Mouse (Mus musculus) cerebellum, postnatal 10 days (tissue): ENCODE data around the gene Lipn.

ENCODE experiments used
- DNase-seq, 2 experiments: peaks; one replicate each; pipeline ENCODE4 v3.0.0; 2021; ENCODE audit warnings: mixed read lengths in 2 of 2

Lipn gene

DNA sequence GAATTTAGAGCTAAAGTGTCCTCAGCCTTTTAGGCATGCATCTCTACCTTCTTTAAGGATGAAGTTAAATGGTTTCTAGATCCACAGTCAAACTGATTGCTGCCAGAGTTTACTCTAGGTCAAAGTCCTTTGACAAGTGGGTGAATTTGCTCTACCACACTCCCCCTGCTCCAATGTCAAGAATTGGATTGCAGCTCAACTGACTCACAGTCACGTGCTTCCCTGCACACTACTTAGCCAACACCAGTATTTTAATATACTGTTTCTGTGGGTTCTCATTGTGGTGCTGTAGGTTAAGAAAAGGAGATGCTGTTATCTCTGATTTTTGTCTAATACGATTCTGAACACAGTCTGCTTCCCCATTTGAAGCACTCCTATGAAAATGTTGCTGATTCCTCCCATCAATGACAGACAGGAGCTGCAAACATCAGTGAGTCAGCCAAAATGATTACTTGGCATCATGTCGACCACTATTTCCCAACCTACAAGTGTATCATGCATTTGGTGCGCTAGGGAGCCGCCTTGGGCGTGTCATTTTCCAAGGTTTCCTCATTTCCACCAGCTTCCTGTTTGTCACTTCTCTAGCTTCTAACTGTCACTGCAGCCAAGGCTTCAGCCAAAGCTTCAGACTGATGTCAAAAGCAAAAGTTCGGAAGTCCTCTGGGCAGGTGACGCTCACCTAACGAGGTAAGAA is at the start of gene Lipn:
TSS of gene Lipn (plus strand) at position 580 of the 694 bp plus-strand sequence.
- no peak for DNase-seq

DNA sequence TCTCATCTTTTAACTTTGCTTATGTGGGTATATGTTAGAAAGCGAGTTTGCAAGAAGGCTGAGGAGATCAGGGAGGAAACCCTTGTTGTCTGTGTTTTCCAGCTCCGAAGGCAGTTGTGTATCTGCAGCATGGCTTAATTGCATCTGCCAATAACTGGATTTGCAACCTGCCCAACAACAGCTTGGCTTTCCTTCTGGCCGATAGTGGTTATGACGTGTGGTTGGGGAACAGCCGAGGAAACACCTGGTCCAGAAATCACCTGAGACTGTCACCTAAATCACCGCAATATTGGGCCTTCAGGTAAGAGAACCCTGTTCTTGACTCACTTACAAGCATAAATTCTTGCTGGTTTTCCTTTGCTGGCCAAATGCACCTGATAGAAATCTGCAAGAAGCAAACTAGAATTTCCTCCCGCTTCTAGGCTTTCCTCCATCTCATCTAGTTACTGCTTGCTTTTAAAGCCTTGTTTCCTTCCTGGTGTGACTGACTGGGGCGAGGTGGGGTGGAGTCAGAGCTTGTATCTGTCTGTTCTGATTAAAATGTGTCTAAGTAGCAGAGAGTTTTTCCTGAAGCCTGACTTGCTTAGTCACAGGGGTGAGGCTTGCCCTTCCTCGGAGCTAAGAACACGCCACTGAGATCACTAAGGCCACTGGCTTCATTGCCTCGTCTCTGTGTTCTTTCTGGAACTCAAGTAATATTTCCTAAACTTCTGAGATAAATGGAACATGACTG is 45.6 kb upstream of the Lipn start:
- no peak for DNase-seq

DNA sequence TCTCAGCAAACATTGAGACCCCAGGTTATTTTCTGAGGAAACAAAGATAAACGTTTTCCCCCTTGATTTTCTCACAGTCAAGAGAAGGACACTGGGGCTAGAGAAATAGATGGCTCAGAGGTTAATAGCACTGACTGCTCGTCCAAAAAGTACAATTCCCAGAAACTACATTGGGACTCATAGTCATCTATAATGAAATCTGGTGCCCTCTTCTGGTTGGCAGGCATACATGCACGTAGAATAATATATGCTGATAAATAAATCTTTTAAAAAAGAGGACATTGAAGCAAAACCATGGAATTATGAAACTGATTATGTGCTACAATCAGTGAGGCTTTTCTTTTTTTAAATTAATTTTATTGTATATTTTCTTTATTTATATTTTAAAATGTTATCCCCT is 44.4 kb upstream of the Lipn start:
- DNase-seq = peak; percentile 23 to 62

DNA sequence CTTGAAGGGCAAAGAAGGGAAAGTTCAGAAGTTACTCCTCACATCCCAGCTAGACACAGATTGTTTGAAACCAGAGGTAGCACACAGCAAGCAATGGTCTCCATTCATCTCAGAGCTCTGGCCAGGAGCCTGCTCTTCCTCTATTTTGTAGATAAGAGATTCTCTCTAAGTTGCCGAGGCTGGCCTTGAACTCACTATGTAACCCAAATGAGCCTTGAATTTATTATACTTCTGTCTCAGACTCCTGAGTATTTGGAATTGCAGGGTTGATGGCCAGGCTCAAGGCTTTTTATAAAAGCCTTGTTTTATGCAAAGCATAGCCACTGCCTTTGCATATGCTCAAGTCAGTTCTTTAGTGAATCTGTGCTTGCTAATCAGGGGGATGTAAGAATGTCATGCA is 27.4 kb upstream of the Lipn start:
- DNase-seq = no peak

DNA sequence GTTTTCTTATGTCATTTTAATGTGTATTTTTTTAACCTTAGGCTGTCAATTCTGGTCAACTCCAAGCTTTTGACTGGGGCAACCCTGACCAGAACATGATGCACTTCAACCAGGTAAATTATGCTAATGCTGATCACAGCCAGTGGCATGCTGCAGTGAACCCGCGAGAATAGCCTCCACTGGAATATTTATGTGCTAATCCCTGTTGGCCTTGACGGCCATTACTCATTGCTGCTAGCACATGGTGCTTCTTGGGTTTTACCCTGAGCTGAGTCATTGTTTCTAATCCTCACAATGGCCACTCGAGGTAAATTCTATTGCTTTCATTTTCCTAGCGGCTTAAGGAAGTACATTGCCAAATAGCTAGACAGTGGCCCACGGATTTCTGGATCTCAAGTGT is 24.1 kb upstream of the Lipn start:
- DNase-seq = no peak

DNA sequence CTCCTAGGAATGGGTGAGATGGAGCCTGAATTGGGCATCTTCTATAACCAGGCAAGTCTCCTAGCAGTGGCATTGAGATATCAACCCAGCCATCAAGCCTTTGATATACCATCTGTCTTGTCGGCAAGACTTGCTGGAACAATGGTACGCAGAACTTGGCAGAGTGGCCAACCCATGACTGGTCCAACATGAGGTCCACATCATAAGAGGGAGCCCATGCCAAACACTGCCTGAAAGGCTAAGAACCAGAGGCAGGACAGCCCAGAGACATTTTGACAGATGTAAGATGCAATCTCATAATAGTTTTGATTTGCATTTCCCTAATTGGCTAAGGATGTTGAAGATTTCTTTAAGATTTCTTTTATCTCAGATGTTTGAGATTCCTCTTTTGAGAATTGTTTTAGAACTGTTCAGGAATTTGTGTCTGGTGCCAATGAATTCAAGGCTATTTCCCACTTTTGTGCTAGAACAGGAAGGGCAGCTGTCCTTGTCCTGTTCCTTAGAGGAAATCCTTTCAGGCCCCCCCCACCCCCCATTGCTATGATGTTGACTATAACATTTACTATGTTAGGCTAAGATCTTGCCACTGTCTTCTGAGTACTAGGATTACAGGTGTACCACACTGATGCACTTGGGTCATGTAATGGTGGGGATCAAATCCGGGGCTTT is 17.7 kb upstream of the Lipn start:
- peak in 1 of 2 experiments; percentile 5 for DNase-seq

DNA sequence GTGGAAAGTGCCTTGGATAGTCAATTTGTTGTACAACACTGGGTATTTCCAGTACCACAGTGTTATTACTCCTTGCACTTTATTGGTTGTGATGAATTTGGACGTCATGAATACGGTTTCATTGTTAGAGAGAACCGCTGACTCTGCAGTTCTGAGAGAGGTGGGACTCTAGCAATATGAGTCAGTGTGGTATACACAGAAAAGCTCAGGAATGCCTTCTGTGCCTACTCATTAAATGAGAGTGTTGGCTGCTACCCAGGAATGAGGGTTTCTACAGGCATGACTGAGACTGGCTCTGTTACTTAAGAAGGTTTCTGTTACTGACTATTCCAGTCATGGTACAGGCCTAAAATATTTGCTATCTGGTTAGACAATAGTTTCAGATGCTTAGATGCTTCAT is 15.7 kb upstream of the Lipn start:
- DNase-seq = peak in 1 of 2 experiments; percentile 2

DNA sequence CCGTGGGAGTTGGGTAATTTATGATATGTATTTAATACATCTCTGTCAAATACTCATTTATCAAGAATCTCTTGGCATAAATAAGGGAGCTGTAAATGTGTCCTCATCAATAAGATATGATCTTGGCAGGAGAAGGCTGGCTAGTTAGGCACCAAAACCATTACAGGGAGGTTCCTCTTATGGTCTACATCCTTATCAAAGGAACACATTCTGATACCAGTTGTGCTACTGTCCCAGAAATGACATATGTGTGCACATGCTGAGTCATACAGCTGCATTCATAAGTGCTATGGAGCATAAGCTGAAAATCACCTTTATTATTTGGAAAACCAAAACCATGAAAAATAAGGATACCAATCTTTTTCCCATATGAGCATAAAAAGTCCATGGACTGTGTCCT is 3.6 kb upstream of the Lipn start:
- DNase-seq = no peak

DNA sequence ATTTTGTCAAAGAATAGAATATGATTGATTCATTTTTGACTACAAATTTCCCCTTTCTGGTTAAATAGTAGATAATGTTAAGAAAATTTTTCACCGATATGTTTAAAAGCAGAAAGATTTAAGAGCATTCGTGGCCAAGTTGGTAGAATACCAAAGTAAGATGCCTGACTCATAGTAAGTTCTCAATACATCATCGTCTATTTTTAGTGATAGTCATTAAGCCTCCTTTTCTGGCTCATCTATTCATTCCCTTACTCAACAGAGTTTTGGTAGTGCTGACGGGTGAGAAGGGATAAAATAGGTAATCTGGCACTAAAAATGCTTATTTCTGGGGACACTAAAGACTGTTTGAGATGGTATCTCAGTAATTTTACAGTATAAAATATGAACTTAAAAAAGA is 3.1 kb upstream of the Lipn start:
- DNase-seq = no peak

DNA sequence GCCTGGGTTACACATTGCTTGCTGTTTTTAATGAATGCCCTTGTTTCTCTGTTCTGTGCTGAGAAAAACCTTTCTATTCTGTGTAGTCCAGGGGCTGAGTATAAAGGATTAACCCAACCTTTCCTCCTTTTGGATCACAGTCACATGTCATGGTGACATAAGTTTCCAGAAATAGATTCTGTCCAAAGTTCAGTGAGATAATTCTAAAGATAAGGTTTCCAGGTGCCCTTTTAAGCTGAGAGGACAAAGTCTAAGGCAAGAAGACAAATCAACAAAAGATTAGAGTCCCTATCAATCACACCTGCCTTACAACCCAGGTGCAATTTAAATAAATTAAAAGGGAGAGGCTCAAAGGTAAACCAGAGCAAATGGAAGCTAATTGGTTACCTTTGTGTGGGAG is 7.1 kb downstream of the Lipn start:
- DNase-seq = no peak

DNA sequence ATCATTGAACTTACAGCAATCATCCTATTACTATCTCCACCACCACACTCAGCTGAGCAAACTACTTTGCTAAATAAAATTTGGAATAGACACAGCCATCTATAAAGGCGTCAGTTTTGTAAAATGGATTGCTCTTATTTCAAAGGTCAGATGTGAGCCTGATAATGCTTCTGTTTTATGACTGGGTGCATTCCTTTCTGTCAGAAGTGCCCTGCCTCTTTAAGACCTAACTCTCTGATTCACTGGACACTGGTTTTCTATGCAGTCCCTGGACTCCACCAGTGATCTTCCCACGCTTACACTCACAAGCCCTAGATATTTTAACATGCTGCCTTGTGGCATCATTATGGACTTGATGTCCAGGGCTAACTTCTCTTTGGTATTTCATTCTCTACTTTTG is 11.0 kb downstream of the Lipn start:
- DNase-seq = no peak

DNA sequence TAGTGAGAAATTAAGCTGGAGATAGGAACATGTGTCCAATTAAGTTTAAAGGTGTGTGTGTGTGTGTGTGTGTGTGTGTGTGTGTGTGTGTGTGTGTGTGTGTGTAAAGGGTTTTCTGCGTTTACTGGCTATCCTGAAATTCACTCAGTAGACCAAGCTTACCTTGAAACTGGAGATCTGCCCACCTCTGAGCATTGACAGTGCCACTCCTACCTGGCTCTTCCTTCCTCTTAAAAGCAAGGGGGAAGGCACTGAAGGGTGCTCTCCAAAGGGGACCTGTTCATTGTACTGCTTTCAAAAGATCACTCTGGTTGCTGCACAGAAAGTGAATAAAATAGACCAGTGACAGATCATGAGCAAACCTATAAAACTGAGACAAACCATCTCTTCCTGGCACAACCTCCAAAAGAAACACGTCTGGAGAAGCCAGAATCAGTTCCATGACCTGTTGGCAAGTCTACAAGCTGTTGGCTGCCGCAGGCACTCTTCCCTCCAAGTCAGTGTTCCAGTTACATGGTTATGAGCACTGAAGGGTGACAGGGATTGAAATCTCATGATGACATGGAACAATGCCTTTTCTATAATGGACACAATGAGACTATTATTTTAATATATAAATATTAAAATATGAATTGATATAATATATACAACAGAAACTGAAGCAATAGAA is 22.0 kb downstream of the Lipn start:
- peak; percentile 82 for DNase-seq

DNA sequence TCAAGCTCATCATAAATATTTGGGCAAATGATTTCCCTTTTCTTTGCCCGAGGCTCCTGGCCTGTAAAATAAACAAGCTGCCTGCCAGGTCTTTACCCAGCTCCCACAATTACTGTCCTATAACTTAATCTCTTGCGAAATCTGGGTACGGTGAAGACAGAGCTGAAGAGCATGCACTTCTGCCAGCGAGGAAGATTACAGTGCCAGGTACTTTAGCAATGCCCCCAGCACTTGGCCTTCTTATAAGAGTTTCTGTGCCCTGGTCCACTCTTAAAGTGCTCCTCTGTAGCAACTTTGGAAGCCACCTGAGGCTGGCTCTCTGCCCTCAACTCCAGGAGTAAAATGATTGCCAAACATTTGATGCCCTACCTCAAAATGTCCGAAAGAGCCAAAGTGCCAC is 28.2 kb downstream of the Lipn start:
- DNase-seq = peak in 1 of 2 experiments; percentile 4

DNA sequence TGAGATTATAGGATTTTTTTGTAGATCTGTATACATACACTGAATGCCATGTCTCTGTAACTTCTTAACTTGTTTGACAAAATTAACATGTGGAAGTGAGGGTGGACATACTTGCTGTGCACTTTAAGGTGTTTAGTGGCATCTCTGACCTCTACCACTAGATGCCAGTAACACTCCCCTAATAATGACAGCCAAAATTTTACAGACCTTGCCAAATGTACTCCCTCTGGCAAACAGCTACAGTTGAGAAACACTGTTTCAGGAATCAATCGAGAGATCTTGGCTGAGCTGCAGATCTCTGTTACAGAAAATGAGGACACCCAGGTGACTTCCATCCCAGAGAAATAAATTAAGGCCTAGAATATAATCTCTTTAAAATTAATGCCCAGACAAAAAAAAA is 29.1 kb downstream of the Lipn start:
- peak; percentile 48 to 64 for DNase-seq

DNA sequence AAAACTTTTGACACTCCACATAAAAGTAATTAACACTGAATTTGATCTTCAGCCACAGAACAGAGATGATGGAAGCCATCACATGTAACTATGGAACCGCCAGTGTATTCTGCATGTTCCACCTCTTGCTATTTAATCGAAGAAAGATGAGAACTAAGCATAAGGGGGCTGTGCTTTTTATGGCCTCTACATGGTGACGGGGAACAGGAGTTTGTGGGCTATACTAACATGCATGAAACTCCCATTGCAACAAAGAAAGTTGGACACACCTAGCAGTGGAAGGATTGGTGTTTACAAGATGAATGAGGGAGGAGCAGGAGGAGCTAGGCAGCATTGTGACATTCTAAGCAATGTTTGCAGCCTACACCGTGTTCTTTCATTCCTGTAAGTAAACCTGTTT is 33.5 kb downstream of the Lipn start, which contains the start of gene Lipm:
TSS of gene Lipm (plus strand) at position 301 of the 400 bp plus-strand sequence.
- DNase-seq = no peak

DNA sequence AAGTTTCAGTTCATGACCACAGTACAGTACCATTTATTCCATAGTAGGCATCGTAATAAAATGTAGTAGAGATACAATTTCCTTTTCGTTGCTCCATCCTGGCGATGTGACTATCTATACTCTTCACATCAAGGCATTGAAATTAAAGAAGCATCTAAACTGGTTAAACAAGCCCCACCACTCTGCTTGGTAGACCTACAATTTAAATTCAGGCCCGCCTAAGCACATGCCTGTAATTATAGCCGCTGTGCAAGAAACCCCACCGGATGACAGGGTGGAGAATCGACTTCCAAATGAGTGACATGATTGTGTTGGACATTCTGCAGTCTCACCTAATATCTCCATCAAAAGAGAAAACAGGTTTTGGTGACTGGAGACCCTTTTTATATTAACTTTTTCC is 34.7 kb downstream of the Lipn start:
- no peak for DNase-seq

DNA sequence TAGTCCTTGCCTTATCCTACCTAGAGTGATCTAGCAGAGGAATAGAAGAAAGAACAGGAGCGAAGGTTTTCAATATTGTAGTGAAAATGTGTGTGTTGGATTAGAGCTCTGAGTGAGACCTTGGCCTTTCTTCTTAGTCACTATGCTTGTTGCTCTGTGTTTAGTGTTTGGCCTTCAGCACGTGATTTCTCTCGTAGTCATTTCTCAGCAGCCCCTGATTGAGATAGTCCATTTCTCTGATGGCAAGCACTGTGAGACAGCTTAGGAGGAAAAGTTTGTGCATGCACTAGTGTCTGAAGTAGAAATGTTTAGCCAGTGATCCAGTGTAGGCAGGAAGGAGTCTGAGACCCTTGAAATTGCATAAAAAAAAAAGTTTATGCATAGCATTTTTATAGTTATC is 37.7 kb downstream of the Lipn start:
- DNase-seq = no peak

DNA sequence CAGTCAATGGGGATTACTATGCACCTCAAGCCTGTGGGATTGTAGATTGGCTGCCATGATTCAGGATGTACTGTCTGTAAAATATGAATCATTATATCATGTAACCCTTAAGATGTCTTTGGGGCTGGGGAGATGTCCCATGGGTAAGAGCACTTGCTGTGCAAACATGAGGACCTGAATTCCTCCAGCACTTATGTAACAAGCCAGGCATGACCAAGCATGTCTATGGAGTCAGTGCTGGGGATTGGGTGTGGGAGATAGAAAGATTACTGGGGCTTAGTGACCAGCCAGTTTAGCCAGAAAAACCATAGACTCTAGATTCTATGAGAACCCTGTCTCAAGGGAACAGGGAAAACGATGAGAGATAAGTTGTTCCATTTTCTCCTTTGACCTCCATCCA is 51.9 kb downstream of the Lipn start:
- DNase-seq = no peak

DNA sequence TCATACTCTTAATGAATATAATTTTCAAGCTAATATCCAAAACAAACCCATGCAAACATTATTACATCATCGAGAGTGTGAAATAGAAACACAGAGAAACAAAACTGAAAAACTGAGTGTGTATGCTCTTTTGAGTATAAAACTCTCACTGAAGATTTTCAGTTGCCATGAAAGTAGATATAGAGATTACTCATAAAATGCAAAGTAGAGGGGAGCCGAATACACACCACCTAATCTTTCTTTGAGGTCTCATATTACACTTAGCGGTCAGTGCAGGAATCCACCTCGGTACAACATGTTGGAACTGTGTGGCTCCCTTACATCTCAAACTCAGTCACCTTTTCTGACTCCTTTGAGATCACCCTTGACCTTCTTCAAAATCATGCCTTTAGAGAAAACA is 52.5 kb downstream of the Lipn start:
- DNase-seq = no peak

DNA sequence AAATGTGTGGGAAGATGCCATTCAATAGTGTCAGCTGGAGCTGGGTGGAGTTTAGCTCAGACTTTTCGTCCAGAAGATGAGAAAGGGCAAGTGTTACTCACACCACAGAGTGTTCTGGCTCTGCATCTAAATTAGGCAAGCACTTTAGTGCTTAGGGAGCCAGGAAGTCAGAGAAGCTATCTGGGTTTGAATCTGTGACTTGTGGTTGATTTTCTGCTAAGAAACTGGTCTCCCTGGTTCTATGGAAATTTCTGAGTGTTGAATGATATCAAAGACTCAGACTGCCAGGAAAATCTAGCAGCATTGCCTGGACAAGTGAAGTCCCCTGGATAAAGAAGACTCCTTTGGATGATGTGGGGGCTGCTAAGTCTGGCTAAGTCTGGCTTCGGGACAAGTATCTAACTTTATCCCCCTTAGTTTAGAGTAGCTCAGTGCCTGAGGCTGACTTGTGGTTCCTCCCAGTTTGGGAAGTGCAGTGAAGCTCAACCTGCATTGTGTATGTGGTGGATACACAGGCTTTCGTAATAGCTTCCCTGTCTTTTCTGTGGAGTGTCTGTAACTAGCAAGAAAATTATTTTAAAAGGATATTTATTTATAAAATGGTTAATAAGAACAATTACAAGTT is 53.1 kb downstream of the Lipn start:
- DNase-seq = no peak
